Mouse (Mus musculus): Measurements from ENCODE around the gene Zdhhc25. TPM values are rescaled to one million over a fixed set of nuclear protein-coding genes. Genes with fewer than 3 reads are reported as not detected.
A peak's percentile ranks its signal among the peaks of the same experiment; 100 is the strongest.

Gene Zdhhc25
- total RNA-seq, 1 experiment = not detected

DNA sequence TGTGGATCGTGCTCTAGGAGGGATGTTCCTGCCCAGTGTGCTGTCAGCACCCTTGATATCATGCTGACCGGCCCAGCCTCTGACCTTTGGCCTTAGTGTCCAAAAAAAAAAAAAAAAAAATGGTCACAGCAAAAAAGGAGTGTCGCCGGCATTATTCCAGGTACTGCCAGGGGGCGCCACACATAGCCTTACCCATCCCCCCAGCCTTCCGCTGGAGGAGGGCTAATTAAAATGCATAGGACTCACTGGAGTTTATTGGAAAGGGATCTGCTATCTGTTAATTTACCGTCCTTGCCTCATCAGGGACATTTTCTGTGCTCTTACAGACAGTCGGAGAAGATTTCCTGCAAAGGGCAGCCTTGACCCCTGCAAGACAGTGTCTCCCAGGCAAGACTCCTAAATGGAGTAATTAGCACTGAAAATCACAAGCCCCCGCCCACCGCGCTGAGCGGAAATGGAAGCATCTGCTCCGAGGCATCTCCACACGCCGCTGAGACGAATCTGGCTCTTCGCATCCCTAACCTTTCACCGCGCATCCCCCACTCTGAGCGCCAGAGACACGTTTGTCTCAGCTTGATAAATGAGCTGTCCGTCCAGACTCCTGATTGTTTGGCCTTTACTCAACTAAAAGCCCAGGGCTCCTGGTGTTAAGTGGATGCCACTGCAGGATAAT, 38.9 kb upstream of the Zdhhc25 start:
- Histone ChIP-seq H3K36me3 (ENCODE audit: control insufficient read depth, insufficient read depth, low read length, poor library complexity, severe bottlenecking) (no peaks in the 10 kb centered on the region), H3K4me1 (ENCODE audit: control insufficient read depth in 2 of 2, insufficient read depth in 2 of 2, low read length in 2 of 2, poor library complexity in 1 of 2) (0 out of 4 replicates have a peak, but pooled peaks cover 0 to 3% of the 10 kb centered on the region in 2 experiments), H3K4me3 (ENCODE audit: insufficient read depth in 1 of 2, low read depth in 1 of 2, low read length in 2 of 2, poor library complexity in 1 of 2, severe bottlenecking in 1 of 2) (no peak overlapping the region), H3K9me3 (ENCODE audit: control insufficient read depth, insufficient read depth, low read depth, low read length) (no peaks in the 10 kb centered on the region), H3K27ac (ENCODE audit: insufficient read depth, low read depth, low read length, poor library complexity, severe bottlenecking) (no peak overlapping the region), H3K9ac (ENCODE audit: insufficient read depth, low read depth, low read length, poor library complexity, severe bottlenecking) (no peak overlapping the region)
- no peak for DNase-seq (ENCODE audit: low read depth, low spot score)
- TF ChIP-seq ZNF384 (IDR thresholded peaks at IDR 0.05; ENCODE audit: low read depth, low read length) = peak; percentile 91
- TF ChIP-seq HCFC1 (IDR thresholded peaks at IDR 0.05; ENCODE audit: borderline replicate concordance, insufficient read depth, low read length) = no peak
- in situ Hi-C loops (cut with MboI; ENCODE audit: low sequenced_read_pairs in 2 of 2, unreplicated experiment in 2 of 2) = no loop called here

- TF ChIP-seq HCFC1 (IDR thresholded peaks at IDR 0.05; ENCODE audit: borderline replicate concordance, insufficient read depth, low read length) = no peak
- no peak for TF ChIP-seq ZNF384 (IDR thresholded peaks at IDR 0.05; ENCODE audit: low read depth, low read length)
- TF ChIP-seq CHD2 (IDR thresholded peaks at IDR 0.05; ENCODE audit: low read depth, low read length) = no peak
- TF ChIP-seq MAFK (IDR thresholded peaks at IDR 0.05; ENCODE audit: insufficient read depth, low read depth, low read length) = no peak
- no peak for TF ChIP-seq ZC3H11A (IDR thresholded peaks at IDR 0.05; ENCODE audit: borderline replicate concordance, low read depth, low read length)
- in situ Hi-C loops (cut with MboI; ENCODE audit: low sequenced_read_pairs in 2 of 2, unreplicated experiment in 2 of 2) = no loop called here
- Histone ChIP-seq H3K27ac (ENCODE audit: insufficient read depth, low read depth, low read length, poor library complexity, severe bottlenecking) (no peak overlapping the region), H3K4me3 (ENCODE audit: insufficient read depth in 1 of 2, low read depth in 1 of 2, low read length in 2 of 2, poor library complexity in 1 of 2, severe bottlenecking in 1 of 2) (no peak overlapping the region), H3K4me1 (ENCODE audit: control insufficient read depth in 2 of 2, insufficient read depth in 2 of 2, low read length in 2 of 2, poor library complexity in 1 of 2) (0 out of 4 replicates have a peak, but pooled peaks cover 0 to 3% of the 10 kb centered on the region in 2 experiments), H3K9me3 (ENCODE audit: control insufficient read depth, insufficient read depth, low read depth, low read length) (no peaks in the 10 kb centered on the region), H3K36me3 (ENCODE audit: control insufficient read depth, insufficient read depth, low read length, poor library complexity, severe bottlenecking) (no peaks in the 10 kb centered on the region), H3K9ac (ENCODE audit: insufficient read depth, low read depth, low read length, poor library complexity, severe bottlenecking) (no peak overlapping the region)
- DNase-seq (ENCODE audit: low read depth, low spot score) = no peak
Measured at GRCm38 (mm10) chr15:88565307-88565706, 34.8 kb upstream of the Zdhhc25 start.

- in situ Hi-C loops (cut with MboI; ENCODE audit: low sequenced_read_pairs in 2 of 2, unreplicated experiment in 2 of 2) = no loop called here
- Histone ChIP-seq H3K27ac (ENCODE audit: insufficient read depth, low read depth, low read length, poor library complexity, severe bottlenecking) (no peak overlapping the region), H3K36me3 (ENCODE audit: control insufficient read depth, insufficient read depth, low read length, poor library complexity, severe bottlenecking) (no peaks in the 10 kb centered on the region), H3K9ac (ENCODE audit: insufficient read depth, low read depth, low read length, poor library complexity, severe bottlenecking) (no peak overlapping the region), H3K4me1 (ENCODE audit: control insufficient read depth in 2 of 2, insufficient read depth in 2 of 2, low read length in 2 of 2, poor library complexity in 1 of 2) (0 out of 4 replicates have a peak, but pooled peaks cover 0 to 1% of the 10 kb centered on the region in 2 experiments), H3K4me3 (ENCODE audit: insufficient read depth in 1 of 2, low read depth in 1 of 2, low read length in 2 of 2, poor library complexity in 1 of 2, severe bottlenecking in 1 of 2) (no peak overlapping the region), H3K9me3 (ENCODE audit: control insufficient read depth, insufficient read depth, low read depth, low read length) (no peaks in the 10 kb centered on the region)
- DNase-seq (ENCODE audit: low read depth, low spot score) = no peak
- no peak for TF ChIP-seq HCFC1 (IDR thresholded peaks at IDR 0.05; ENCODE audit: borderline replicate concordance, insufficient read depth, low read length)
- TF ChIP-seq CHD2 (IDR thresholded peaks at IDR 0.05; ENCODE audit: low read depth, low read length) = no peak
- TF ChIP-seq ZC3H11A (IDR thresholded peaks at IDR 0.05; ENCODE audit: borderline replicate concordance, low read depth, low read length) = no peak
- no peak for TF ChIP-seq ZNF384 (IDR thresholded peaks at IDR 0.05; ENCODE audit: low read depth, low read length)
- TF ChIP-seq MAFK (IDR thresholded peaks at IDR 0.05; ENCODE audit: insufficient read depth, low read depth, low read length) = no peak
Measured at GRCm38 (mm10) chr15:88565806-88566205, 34.3 kb upstream of the Zdhhc25 start.

DNA sequence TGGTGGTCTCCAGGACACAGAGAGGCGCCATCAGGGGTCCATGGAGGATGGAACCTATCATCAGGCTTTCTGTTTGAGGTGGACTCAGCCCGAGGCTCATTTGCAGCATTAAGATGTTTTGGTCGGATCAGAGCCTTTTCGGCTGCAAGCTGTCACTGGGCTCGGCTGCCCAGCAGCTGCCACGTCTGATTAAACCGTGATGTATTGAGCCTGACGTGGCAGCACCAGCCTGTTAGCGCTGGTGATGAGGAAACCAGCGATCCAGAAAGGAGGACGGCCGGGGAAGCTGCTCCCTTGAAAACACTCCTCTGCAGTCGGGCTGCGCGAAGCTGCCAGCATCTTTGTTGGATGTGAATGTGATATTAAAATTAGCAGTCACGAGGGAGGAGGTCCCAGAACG, 29.4 kb upstream of the Zdhhc25 start:
- no peak overlapping the region for H3K27ac ChIP-seq (ENCODE audit: insufficient read depth, low read depth, low read length, poor library complexity, severe bottlenecking)
- no peaks in the 10 kb centered on the region; the same call in 1 of the 2 replicates for H3K36me3 ChIP-seq (ENCODE audit: control insufficient read depth, insufficient read depth, low read length, poor library complexity, severe bottlenecking)
- no peak for DNase-seq (ENCODE audit: low read depth, low spot score)
- H3K9me3 ChIP-seq (ENCODE audit: control insufficient read depth, insufficient read depth, low read depth, low read length) = no peaks in the 10 kb centered on the region; the same call in 1 of the 2 replicates
- no peak for TF ChIP-seq ZC3H11A (IDR thresholded peaks at IDR 0.05; ENCODE audit: borderline replicate concordance, low read depth, low read length)
- no peak for TF ChIP-seq CHD2 (IDR thresholded peaks at IDR 0.05; ENCODE audit: low read depth, low read length)
- no peak for TF ChIP-seq ZNF384 (IDR thresholded peaks at IDR 0.05; ENCODE audit: low read depth, low read length)
- TF ChIP-seq MAFK (IDR thresholded peaks at IDR 0.05; ENCODE audit: insufficient read depth, low read depth, low read length) = no peak
- TF ChIP-seq HCFC1 (IDR thresholded peaks at IDR 0.05; ENCODE audit: borderline replicate concordance, insufficient read depth, low read length) = no peak
- H3K4me1 ChIP-seq (ENCODE audit: control insufficient read depth in 2 of 2, insufficient read depth in 2 of 2, low read length in 2 of 2, poor library complexity in 1 of 2) = no peaks in the 10 kb centered on the region
- H3K9ac ChIP-seq (ENCODE audit: insufficient read depth, low read depth, low read length, poor library complexity, severe bottlenecking) = no peak overlapping the region
- in situ Hi-C loops (cut with MboI; ENCODE audit: low sequenced_read_pairs in 2 of 2, unreplicated experiment in 2 of 2) = no loop called here
- H3K4me3 ChIP-seq (ENCODE audit: insufficient read depth in 1 of 2, low read depth in 1 of 2, low read length in 2 of 2, poor library complexity in 1 of 2, severe bottlenecking in 1 of 2) = no peak overlapping the region

All from ES-E14 (cell line).